Mouse (Mus musculus): ENCODE results near the gene Dnajb1. TPM values are rescaled to one million over a fixed set of nuclear protein-coding genes. Genes with fewer than 3 reads are reported as not detected.
A peak's percentile ranks its signal among the peaks of the same experiment; 100 is the strongest.

Gene Dnajb1
- polyA plus RNA-seq (2014; fragmentation: Nextera tagmentation; extraction: Ambion mirVana): 61.1 and 71.3 TPM in 2 replicates

DNA sequence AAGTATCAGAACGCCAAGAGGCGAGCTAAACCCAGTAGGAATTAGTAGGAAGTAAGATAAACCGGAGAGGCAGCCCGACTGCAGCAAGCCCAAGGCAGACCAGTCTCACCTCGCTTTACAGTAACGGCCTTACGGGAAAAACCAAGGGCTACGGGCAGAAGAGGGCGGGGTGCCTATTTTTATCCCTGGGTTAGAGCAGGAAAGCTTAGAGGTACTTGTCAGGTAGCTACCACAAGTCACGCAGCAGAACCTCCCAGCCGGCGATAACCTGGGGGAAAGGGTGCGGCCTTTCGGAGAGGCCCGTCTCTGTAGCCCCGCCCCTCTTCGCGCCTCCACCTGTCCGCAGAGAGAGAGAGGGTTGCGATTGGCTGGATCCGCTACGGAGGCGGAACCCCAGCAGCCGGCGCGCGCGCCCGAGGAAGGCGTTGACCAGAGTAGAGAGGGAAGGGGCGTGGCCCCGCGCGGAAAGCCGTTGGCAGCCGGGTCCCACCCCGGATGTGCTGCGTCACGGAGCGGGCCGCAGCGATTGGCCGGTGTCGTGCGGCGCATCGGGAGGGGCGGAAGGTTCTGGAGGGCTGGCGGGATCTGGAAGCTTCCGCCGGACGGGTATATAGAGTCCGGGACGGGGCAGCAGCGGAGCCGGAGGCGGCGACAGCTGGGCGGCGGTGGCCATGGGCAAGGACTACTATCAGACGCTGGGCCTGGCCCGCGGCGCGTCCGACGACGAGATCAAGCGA, at the start of gene Dnajb1, which contains the start of gene Tecr:
Dnajb1 (plus strand) TSS at position 533 of the 737 bp plus-strand sequence.
Tecr (minus strand) TSS at position 311 of the 737 bp plus-strand sequence.
- Histone ChIP-seq H3K4me1 (ENCODE audit: control insufficient read depth, insufficient read depth, low read length) (peaks cover 16% of the 10 kb centered on the region), H3K4me3 (ENCODE audit: low read depth, low read length) (peak within 1 kb of the TSS; percentile 77), H3K27me3 (ENCODE audit: control insufficient read depth, insufficient read depth, low read length) (no peaks in the 10 kb centered on the region), H3K9me3 (ENCODE audit: control insufficient read depth, low read length) (no peaks in the 10 kb centered on the region), H3K9ac (ENCODE audit: low read length) (peak within 1 kb of the TSS; percentile 86), H3K4me2 (peak within 1 kb of the TSS; percentile 90), H3K36me3 (ENCODE audit: control insufficient read depth, insufficient read depth, low read length) (peaks cover 19% of the 10 kb centered on the region), H3K27ac (ENCODE audit: low read depth, low read length) (peak within 1 kb of the TSS; percentile 89)
- under 1% methylated on average over 60 of the region's 69 CpGs for WGBS
- ATAC-seq (ENCODE audit: low FRiP score) (peak; percentile 98), DNase-seq (ENCODE audit: low spot score, missing footprints) (peak; percentile 100)

DNA sequence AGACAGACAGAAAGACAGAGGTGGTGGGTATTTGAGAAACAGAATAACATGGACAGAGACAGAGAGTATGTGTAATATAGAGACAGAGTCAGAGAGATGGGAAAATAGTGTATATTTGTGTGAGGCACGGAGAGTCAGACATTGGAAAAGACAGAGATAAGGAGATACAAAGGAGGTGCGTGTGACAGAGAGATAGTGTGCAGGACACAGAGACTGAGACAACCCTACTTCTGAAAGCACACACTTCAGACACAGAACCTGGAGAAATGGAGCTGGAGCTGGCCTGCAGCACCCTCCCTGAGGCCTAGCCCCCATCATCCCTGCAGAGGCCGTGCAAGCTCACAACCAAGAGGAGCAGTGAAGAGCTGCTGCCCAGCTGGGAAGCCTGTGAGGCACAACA, 45.3 kb upstream of the Dnajb1 start:
- H3K4me2 ChIP-seq: no peak overlapping the region
- ATAC-seq (ENCODE audit: low FRiP score) (no peak), DNase-seq (ENCODE audit: low spot score, missing footprints) (no peak)
- H3K9ac ChIP-seq (ENCODE audit: low read length): no peak overlapping the region
- no peaks in the 10 kb centered on the region for H3K27me3 ChIP-seq (ENCODE audit: control insufficient read depth, insufficient read depth, low read length)
- no peak overlapping the region for H3K27ac ChIP-seq (ENCODE audit: low read depth, low read length)
- WGBS: 86% methylated on average over 3 of the region's 3 CpGs
- H3K36me3 ChIP-seq (ENCODE audit: control insufficient read depth, insufficient read depth, low read length): no peaks in the 10 kb centered on the region
- H3K4me3 ChIP-seq (ENCODE audit: low read depth, low read length): no peak overlapping the region
- no peaks in the 10 kb centered on the region for H3K9me3 ChIP-seq (ENCODE audit: control insufficient read depth, low read length)
- peaks cover 6% of the 10 kb centered on the region for H3K4me1 ChIP-seq (ENCODE audit: control insufficient read depth, insufficient read depth, low read length)

DNA sequence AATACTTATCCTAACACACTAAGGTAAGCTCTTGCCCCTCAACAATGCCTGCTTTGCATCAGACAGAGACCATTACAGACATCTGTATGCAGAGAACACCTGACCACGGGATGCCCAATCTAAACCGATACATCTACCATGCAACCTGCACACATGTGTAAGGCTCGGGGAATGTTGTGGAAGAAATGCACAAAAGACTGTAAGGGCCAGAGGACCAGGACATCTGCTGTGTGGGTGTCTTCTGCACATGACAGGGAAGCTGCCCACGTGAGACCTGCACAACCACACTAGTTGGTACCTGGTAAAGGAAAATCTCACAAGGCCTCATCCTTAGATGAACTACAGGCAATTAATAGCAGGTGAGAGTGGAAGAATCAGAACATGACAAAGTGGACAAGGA, 44.7 kb upstream of the Dnajb1 start:
- Histone ChIP-seq H3K4me1 (ENCODE audit: control insufficient read depth, insufficient read depth, low read length) (peaks cover 11% of the 10 kb centered on the region), H3K4me2 (no peak overlapping the region), H3K36me3 (ENCODE audit: control insufficient read depth, insufficient read depth, low read length) (no peaks in the 10 kb centered on the region), H3K4me3 (ENCODE audit: low read depth, low read length) (no peak overlapping the region), H3K27me3 (ENCODE audit: control insufficient read depth, insufficient read depth, low read length) (no peaks in the 10 kb centered on the region), H3K27ac (ENCODE audit: low read depth, low read length) (no peak overlapping the region), H3K9ac (ENCODE audit: low read length) (no peak overlapping the region), H3K9me3 (ENCODE audit: control insufficient read depth, low read length) (no peaks in the 10 kb centered on the region)
- no peak for ATAC-seq (ENCODE audit: low FRiP score)
- no peak for DNase-seq (ENCODE audit: low spot score, missing footprints)
- 76% methylated on average over 4 of the region's 4 CpGs for WGBS

DNA sequence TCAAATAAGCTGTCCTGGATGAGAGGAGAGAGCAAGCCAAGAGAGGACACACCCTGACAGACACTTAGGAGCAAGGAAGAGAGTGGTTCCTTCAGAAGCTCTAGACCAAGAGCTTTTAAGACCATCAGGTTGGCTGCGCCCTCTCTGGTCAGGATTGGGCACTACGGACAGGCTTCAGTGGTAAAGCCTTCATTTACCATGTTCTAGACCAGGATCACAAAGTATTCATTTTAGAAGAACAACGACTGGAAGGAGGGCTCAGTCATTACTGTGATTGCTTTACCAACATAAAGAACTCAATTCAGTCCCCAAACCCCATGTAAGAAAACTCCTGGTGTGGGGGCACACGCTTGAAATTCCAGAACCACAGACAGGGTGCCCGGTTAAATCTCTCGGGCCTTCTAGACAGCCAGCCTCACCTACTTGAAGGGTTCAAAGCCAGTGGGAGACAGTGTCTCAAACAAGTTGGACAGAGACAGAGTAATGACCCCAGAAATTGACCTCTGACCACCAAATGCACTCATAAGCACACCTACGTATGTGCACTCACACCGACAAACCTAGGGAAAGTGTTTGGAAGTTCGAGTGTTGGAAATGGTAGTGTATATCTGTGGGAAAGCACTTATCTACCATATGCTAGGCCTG, 42.1 kb upstream of the Dnajb1 start:
- peak; percentile 16 for ATAC-seq (ENCODE audit: low FRiP score)
- peak; percentile 93 for DNase-seq (ENCODE audit: low spot score, missing footprints)
- H3K4me2 ChIP-seq: no peak overlapping the region
- no peak overlapping the region for H3K4me3 ChIP-seq (ENCODE audit: low read depth, low read length)
- H3K4me1 ChIP-seq (ENCODE audit: control insufficient read depth, insufficient read depth, low read length): peaks cover 11% of the 10 kb centered on the region
- no peaks in the 10 kb centered on the region for H3K27me3 ChIP-seq (ENCODE audit: control insufficient read depth, insufficient read depth, low read length)
- no peak overlapping the region for H3K9ac ChIP-seq (ENCODE audit: low read length)
- no peak overlapping the region for H3K27ac ChIP-seq (ENCODE audit: low read depth, low read length)
- no peaks in the 10 kb centered on the region for H3K9me3 ChIP-seq (ENCODE audit: control insufficient read depth, low read length)
- H3K36me3 ChIP-seq (ENCODE audit: control insufficient read depth, insufficient read depth, low read length): peaks cover 4% of the 10 kb centered on the region
- WGBS: 74% methylated on average over 9 of the region's 9 CpGs

DNA sequence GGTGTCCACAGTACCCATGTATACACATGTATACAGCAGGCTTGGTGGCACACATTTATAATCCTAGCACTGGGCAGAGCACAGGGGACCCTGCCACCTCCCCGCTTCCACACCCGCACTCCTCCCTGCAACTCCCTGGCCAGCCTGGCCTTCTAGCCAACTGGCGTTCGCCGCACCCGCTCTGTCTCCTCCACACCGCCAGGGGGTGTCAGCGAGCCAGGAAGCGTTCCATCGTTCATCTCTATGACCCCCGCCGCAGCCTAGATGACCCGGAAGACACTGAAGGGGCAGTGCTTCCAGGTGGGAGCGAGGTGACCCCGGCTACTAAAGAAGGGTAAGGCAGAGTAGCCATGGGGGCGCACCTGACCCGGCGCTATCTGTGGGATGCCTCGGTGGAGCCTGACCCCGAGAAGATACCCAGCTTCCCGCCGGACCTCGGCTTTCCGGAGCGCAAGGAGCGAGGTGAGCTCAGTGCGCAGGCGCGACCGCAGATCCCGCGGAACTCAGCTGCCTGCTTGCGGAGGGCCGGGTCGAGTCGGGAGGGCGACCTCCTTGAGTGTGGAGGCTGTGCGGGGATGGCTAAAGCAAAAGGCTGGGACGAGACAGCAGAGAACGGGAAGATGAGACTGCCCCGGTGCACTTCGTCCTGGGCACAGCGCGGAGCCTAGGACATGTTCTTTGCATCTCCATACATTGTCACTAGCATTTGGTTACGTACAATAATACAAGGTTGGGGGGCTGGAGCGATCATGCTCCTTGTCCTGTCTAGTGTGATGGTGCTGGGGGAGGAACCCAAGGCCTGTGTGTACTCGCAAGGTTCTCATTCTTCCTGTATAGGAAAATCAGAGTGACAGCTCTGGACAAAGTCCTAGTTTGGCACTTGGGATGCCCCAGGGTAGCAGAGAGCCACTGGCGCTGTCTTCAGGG, 41.3 kb upstream of the Dnajb1 start, which contains the start of gene Ndufb7:
Ndufb7 (plus strand) TSS at position 203 of the 927 bp plus-strand sequence.
- ATAC-seq (ENCODE audit: low FRiP score) (peak; percentile 89), DNase-seq (ENCODE audit: low spot score, missing footprints) (peak; percentile 100)
- Histone ChIP-seq H3K4me2 (peak within 1 kb of the TSS; percentile 88), H3K4me1 (ENCODE audit: control insufficient read depth, insufficient read depth, low read length) (peaks cover 11% of the 10 kb centered on the region), H3K27ac (ENCODE audit: low read depth, low read length) (peak within 1 kb of the TSS; percentile 50; the same call in 1 of the 2 replicates), H3K27me3 (ENCODE audit: control insufficient read depth, insufficient read depth, low read length) (no peaks in the 10 kb centered on the region), H3K9ac (ENCODE audit: low read length) (peak within 1 kb of the TSS; percentile 79), H3K9me3 (ENCODE audit: control insufficient read depth, low read length) (no peaks in the 10 kb centered on the region), H3K36me3 (ENCODE audit: control insufficient read depth, insufficient read depth, low read length) (peaks cover 7% of the 10 kb centered on the region), H3K4me3 (ENCODE audit: low read depth, low read length) (peak within 1 kb of the TSS; percentile 73)
- 1% methylated on average over 48 of the region's 48 CpGs for WGBS

DNA sequence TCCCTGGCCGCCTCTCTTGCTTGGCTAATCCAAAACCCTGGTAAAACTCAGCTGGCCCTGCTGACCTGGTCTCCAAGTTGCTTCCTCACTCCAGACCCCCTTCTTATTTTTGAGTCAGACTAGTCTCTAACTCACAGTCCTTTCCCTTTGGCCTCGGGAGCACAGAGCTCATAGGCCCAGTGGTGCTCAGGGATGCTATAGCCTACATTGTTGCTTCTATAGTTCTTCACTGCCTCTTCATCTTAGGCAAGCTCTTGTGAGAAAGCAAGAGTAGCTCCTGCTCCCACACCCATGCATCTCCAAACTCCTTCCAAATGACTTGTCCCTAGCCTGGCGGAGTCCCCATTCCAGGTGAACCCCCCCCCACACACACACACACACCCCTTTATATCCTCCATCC, 40.3 kb upstream of the Dnajb1 start:
- peaks cover 15% of the 10 kb centered on the region for H3K36me3 ChIP-seq (ENCODE audit: control insufficient read depth, insufficient read depth, low read length)
- no peak overlapping the region for H3K27ac ChIP-seq (ENCODE audit: low read depth, low read length)
- 49% methylated on average over 3 of the region's 3 CpGs for WGBS
- peak overlapping the region; percentile 73 for H3K4me3 ChIP-seq (ENCODE audit: low read depth, low read length)
- DNase-seq (ENCODE audit: low spot score, missing footprints) (no peak), ATAC-seq (ENCODE audit: low FRiP score) (no peak)
- H3K27me3 ChIP-seq (ENCODE audit: control insufficient read depth, insufficient read depth, low read length): no peaks in the 10 kb centered on the region
- no peaks in the 10 kb centered on the region for H3K9me3 ChIP-seq (ENCODE audit: control insufficient read depth, low read length)
- peak overlapping the region; percentile 88 for H3K4me2 ChIP-seq
- peak overlapping the region; percentile 79 for H3K9ac ChIP-seq (ENCODE audit: low read length)
- peaks cover 11% of the 10 kb centered on the region for H3K4me1 ChIP-seq (ENCODE audit: control insufficient read depth, insufficient read depth, low read length)

DNA sequence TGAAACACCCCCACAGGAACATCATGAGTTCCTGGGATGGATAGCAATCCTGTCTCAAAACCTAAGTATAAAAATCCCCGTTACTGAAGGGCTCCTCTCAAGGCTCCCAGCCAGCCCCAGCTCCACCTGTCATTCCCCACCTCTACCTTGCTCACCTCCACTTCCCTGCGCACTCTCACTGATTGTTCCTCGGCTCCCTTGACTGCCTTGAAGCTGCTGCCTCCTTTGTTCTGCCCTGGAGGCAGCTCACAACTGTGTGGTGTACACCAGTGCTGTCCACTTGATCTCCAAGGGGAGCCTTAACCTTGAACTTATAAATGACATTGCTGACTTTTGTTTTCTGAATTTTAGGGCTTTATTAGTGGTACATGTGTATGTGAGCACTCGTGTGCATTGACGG, 39.9 kb upstream of the Dnajb1 start:
- no peak for ATAC-seq (ENCODE audit: low FRiP score)
- H3K4me2 ChIP-seq: no peak overlapping the region

DNA sequence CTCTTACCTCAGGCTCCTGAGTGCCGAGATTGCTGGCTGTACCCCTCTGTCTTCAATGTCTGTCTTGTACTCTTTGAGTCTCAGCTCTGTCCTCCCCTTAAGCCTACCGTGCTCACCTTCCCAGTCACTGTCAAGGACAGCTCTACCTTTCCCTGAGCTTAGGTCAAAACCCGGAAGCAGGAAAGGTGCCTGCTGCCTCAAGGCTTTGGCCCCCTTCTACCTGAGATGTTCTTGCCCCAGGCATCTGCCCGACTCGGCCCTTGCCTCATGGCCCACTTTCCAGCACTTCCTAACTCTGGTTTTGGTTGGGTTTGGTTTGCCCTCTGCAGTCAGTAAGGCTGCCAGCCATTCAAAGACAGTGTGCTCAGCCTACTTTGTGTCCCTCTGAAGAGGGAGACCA, 39.2 kb upstream of the Dnajb1 start:
- ATAC-seq (ENCODE audit: low FRiP score): no peak
- no peak overlapping the region for H3K4me3 ChIP-seq (ENCODE audit: low read depth, low read length)
- H3K4me1 ChIP-seq (ENCODE audit: control insufficient read depth, insufficient read depth, low read length): peaks cover 11% of the 10 kb centered on the region
- H3K9me3 ChIP-seq (ENCODE audit: control insufficient read depth, low read length): no peaks in the 10 kb centered on the region
- H3K27ac ChIP-seq (ENCODE audit: low read depth, low read length): no peak overlapping the region
- no peak for DNase-seq (ENCODE audit: low spot score, missing footprints)
- H3K9ac ChIP-seq (ENCODE audit: low read length): no peak overlapping the region
- H3K27me3 ChIP-seq (ENCODE audit: control insufficient read depth, insufficient read depth, low read length): no peaks in the 10 kb centered on the region
- 72% methylated on average over 5 of the region's 5 CpGs for WGBS
- no peak overlapping the region for H3K4me2 ChIP-seq
- H3K36me3 ChIP-seq (ENCODE audit: control insufficient read depth, insufficient read depth, low read length): peaks cover 16% of the 10 kb centered on the region

More for the DNA sequence above, 39.9 kb upstream of the Dnajb1 start:
- DNase-seq (ENCODE audit: low spot score, missing footprints): no peak
- Histone ChIP-seq H3K4me1 (ENCODE audit: control insufficient read depth, insufficient read depth, low read length) (peaks cover 11% of the 10 kb centered on the region), H3K36me3 (ENCODE audit: control insufficient read depth, insufficient read depth, low read length) (peaks cover 16% of the 10 kb centered on the region), H3K9me3 (ENCODE audit: control insufficient read depth, low read length) (no peaks in the 10 kb centered on the region), H3K9ac (ENCODE audit: low read length) (no peak overlapping the region), H3K27me3 (ENCODE audit: control insufficient read depth, insufficient read depth, low read length) (no peaks in the 10 kb centered on the region), H3K4me3 (ENCODE audit: low read depth, low read length) (no peak overlapping the region), H3K27ac (ENCODE audit: low read depth, low read length) (no peak overlapping the region)
- 79% methylated on average over 5 of the region's 5 CpGs for WGBS

All from midbrain, embryonic 11.5 days (tissue).